Mouse (Mus musculus) stomach, postnatal 0 days (tissue): ENCODE data around the gene Plb1.

Experiments used
- CTCF ChIP-seq: IDR thresholded peaks from 2 replicates; pipeline ENCODE4 v1.5.1; 2016; ENCODE audit warnings: antibody characterized with exemption, low read depth, mild to moderate bottlenecking, moderate library complexity
- EP300 ChIP-seq: optimal IDR thresholded peaks from 2 replicates; pipeline ENCODE3; 2016; ENCODE audit warnings: antibody characterized with exemption

DNA sequence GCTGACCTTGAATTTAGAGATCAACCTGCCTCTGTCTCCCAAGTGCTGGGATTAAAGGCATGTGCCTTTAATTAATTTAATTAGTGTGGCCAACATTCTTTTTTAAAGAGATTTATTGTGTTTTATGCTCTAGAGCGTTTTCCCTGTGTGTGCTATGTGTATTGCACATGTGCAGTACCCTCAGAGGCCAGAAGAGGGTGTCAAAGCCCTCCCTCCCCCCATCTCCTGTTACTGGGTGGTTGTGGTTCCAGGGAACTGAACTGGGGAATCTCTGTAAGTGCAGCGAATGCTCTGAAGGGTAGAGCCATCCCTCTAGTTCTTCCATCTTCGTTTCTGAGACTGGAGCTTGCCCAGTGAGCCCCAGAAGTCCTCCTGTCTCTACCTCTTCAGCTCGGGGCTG lies 2.1 kb upstream of the Plb1 start:
- TF ChIP-seq CTCF, result peak; percentile 77
- TF ChIP-seq EP300, result no peak
